Mouse (Mus musculus): Measurements from ENCODE around the gene Prdm12.

GRCm38 (mm10) chr2:31641508-31641830, 1.6 kb downstream of the Prdm12 start:
- TF ChIP-seq CTCF (IDR thresholded peaks at IDR 0.05; ENCODE audit: control insufficient read depth, insufficient read depth, insufficient read length): no peak
- no peak for TF ChIP-seq MYOG (IDR thresholded peaks at IDR 0.05; ENCODE audit: control insufficient read depth, extremely low read depth, insufficient read length)
- TF ChIP-seq USF1 (IDR thresholded peaks at IDR 0.05; ENCODE audit: low read depth): no peak

All from C2C12 (cell line).